In genomic region chr1:161038968-161039721, GRCm38 (mm10) we compare ENCODE assay signal across 11 mouse cellular contexts. TPM values are rescaled to one million over a fixed set of nuclear protein-coding genes. Genes with fewer than 3 reads are reported as not detected.
DNase-seq lines count a peak whose midpoint lies in the region; ATAC-seq and TF ChIP-seq lines count a peak whose summit lies in the region.
"Had no signal": no experiment of that assay in that cellular context is flagged by ENCODE, and none has a peak within 500 bp of the region (broad histone marks: within the 10 kb centered on the region; RNA-seq: fewer than 3 reads in every experiment).

No protein-coding gene starts in this region.

- WGBS in kidney, embryonic 16.5 days = 17% methylated on average over 3 of the region's 3 CpGs
- WGBS in embryonic facial prominence, embryonic 11.5 days = 8% methylated on average over 3 of the region's 3 CpGs
- 19% methylated on average over 3 of the region's 3 CpGs for WGBS in intestine, postnatal 0 days
- 6% methylated on average over 3 of the region's 3 CpGs for WGBS in neural tube, embryonic 15.5 days

- no peaks in the 10 kb centered on the region for H3K27me3 ChIP-seq in kidney, embryonic 16.5 days (ENCODE audit: insufficient read depth, low read length)
- H3K27me3 ChIP-seq in embryonic facial prominence, embryonic 11.5 days (ENCODE audit: control insufficient read depth, insufficient read depth, low read length) = no peaks in the 10 kb centered on the region
- H3K27me3 ChIP-seq in intestine, postnatal 0 days (replicated peaks; ENCODE audit: control insufficient read depth, insufficient read depth, low read length) = no peaks in the 10 kb centered on the region
- H3K27me3 ChIP-seq in neural tube, embryonic 15.5 days (replicated peaks) = no peaks in the 10 kb centered on the region
- H3K27me3 ChIP-seq: megakaryocyte, embryonic 14.5 days had no signal

- H3K4me1 ChIP-seq in kidney, embryonic 16.5 days (ENCODE audit: insufficient read depth, low read length) = peaks cover 13% of the 10 kb centered on the region
- no peaks in the 10 kb centered on the region for H3K4me1 ChIP-seq in embryonic facial prominence, embryonic 11.5 days (ENCODE audit: control insufficient read depth, insufficient read depth, low read length)
- no peaks in the 10 kb centered on the region for H3K4me1 ChIP-seq in intestine, postnatal 0 days (replicated peaks; ENCODE audit: control insufficient read depth, insufficient read depth, low read length)
- peaks cover 26% of the 10 kb centered on the region for H3K4me1 ChIP-seq in neural tube, embryonic 15.5 days

- ATAC-seq in kidney, embryonic 16.5 days (ENCODE audit: low FRiP score, low TSS enrichment) = no peak
- ATAC-seq in embryonic facial prominence, embryonic 11.5 days (replicated peaks; ENCODE audit: insufficient number of reproducible peaks, low FRiP score, low TSS enrichment, low read depth) = no peak
- ATAC-seq in intestine, postnatal 0 days = no peak
- ATAC-seq in neural tube, embryonic 15.5 days (ENCODE audit: low FRiP score) = no peak
- ATAC-seq in cerebellum, adult (ENCODE audit: insufficient number of reproducible peaks, low FRiP score, low TSS enrichment) = no peak
- ATAC-seq in megakaryocyte, adult 5-6 weeks (ENCODE audit: poor library complexity, severe bottlenecking) = no peak
- ATAC-seq: activated CD4-positive, CD25-positive, alpha-beta regulatory T cell, adult 4 months had no signal

- no peaks in the 10 kb centered on the region for H3K9me3 ChIP-seq in kidney, embryonic 16.5 days (ENCODE audit: low read length)
- H3K9me3 ChIP-seq in embryonic facial prominence, embryonic 11.5 days (replicated peaks; ENCODE audit: control insufficient read depth, low read length) = no peaks in the 10 kb centered on the region
- H3K9me3 ChIP-seq in intestine, postnatal 0 days (ENCODE audit: control insufficient read depth) = no peaks in the 10 kb centered on the region
- no peaks in the 10 kb centered on the region for H3K9me3 ChIP-seq in neural tube, embryonic 15.5 days (replicated peaks)
- H3K9me3 ChIP-seq: megakaryocyte, embryonic 14.5 days had no signal

- H3K4me2 ChIP-seq in kidney, embryonic 16.5 days (replicated peaks; ENCODE audit: low read depth, low read length) = no peak overlapping the region
- H3K4me2 ChIP-seq in embryonic facial prominence, embryonic 11.5 days (ENCODE audit: low read depth, low read length) = no peak overlapping the region
- H3K4me2 ChIP-seq in intestine, postnatal 0 days (replicated peaks; ENCODE audit: low read depth) = no peak overlapping the region
- no peak overlapping the region for H3K4me2 ChIP-seq in neural tube, embryonic 15.5 days

- H3K36me3 ChIP-seq in kidney, embryonic 16.5 days (ENCODE audit: insufficient read depth, low read length) = peaks cover 33% of the 10 kb centered on the region
- H3K36me3 ChIP-seq in embryonic facial prominence, embryonic 11.5 days (replicated peaks; ENCODE audit: control insufficient read depth, insufficient read depth, low read depth, low read length) = peaks cover 3% of the 10 kb centered on the region; the same call in 1 of the 2 replicates
- H3K36me3 ChIP-seq in intestine, postnatal 0 days (ENCODE audit: control insufficient read depth, insufficient read depth) = peaks cover 25% of the 10 kb centered on the region
- H3K36me3 ChIP-seq in neural tube, embryonic 15.5 days = peaks cover 34% of the 10 kb centered on the region

- no peak for DNase-seq in kidney, postnatal 25 days
- peak; percentile 53 for DNase-seq in embryonic facial prominence, embryonic 11.5 days (ENCODE audit: low spot score)
- no peak for DNase-seq in MN1 (ENCODE audit: low spot score)

- no peak for TF ChIP-seq CTCF in intestine, postnatal 0 days (IDR thresholded peaks at IDR 0.05; ENCODE audit: low read depth)

- no peak overlapping the region for H3K9ac ChIP-seq in kidney, embryonic 16.5 days (replicated peaks; ENCODE audit: low read length)
- H3K9ac ChIP-seq in embryonic facial prominence, embryonic 11.5 days (replicated peaks; ENCODE audit: low read length) = no peak overlapping the region
- H3K9ac ChIP-seq in intestine, postnatal 0 days (ENCODE audit: low read depth, low read length) = no peak overlapping the region
- H3K9ac ChIP-seq in neural tube, embryonic 15.5 days (replicated peaks) = no peak overlapping the region

- H3K4me3 ChIP-seq in kidney, embryonic 16.5 days (ENCODE audit: low read length) = no peak overlapping the region
- H3K4me3 ChIP-seq in embryonic facial prominence, embryonic 11.5 days (ENCODE audit: low read depth, low read length) = no peak overlapping the region
- H3K4me3 ChIP-seq in intestine, postnatal 0 days (ENCODE audit: low read depth, low read length) = no peak overlapping the region
- H3K4me3 ChIP-seq in neural tube, embryonic 15.5 days (replicated peaks) = no peak overlapping the region
- H3K4me3 ChIP-seq: megakaryocyte, embryonic 14.5 days had no signal

- H3K27ac ChIP-seq in kidney, embryonic 16.5 days (ENCODE audit: low read length) = peak overlapping the region; percentile 58
- no peak overlapping the region for H3K27ac ChIP-seq in embryonic facial prominence, embryonic 11.5 days (replicated peaks; ENCODE audit: low read depth, low read length)
- peak overlapping the region; percentile 35; the same call in 1 of the 2 replicates for H3K27ac ChIP-seq in intestine, postnatal 0 days (ENCODE audit: low read depth, low read length)
- peak overlapping the region; percentile 11; the same call in 1 of the 2 replicates for H3K27ac ChIP-seq in neural tube, embryonic 15.5 days (replicated peaks)

RNA-seq across cellular contexts. Expression of gene Zbtb37, which starts 4.5 kb away (rescaled TPM):
- polyA plus RNA-seq in kidney, embryonic 16.5 days (2015; fragmentation: Nextera tagmentation; extraction: Ambion mirVana) = 7.8 and 8.8 TPM in 2 replicates
- 8.3 and 10.7 TPM in 2 replicates for polyA plus RNA-seq in embryonic facial prominence, embryonic 11.5 days (2014; fragmentation: Nextera tagmentation; extraction: Ambion mirVana)
- polyA plus RNA-seq in intestine, postnatal 0 days (2015; fragmentation: Nextera tagmentation; extraction: Ambion mirVana) = 2.0 and 4.0 TPM in 2 replicates
- 9.0 and 13.0 TPM in 2 replicates for polyA plus RNA-seq in neural tube, embryonic 15.5 days (2015; fragmentation: Nextera tagmentation; extraction: Ambion mirVana)
- total RNA-seq in megakaryocyte, adult 5-6 weeks (2015) = 5.2 and 5.8 TPM in 2 replicates
- 7.0 TPM in 2 replicates for total RNA-seq in megakaryocyte, adult 5-6 weeks (2017)
- polyA plus RNA-seq: erythroblast, embryonic 14.5 days had no signal

RNA-seq across cellular contexts. Expression of gene Dars2, which starts 31.3 kb away (rescaled TPM):
- 37.8 and 40.2 TPM in 2 replicates for polyA plus RNA-seq in kidney, embryonic 16.5 days (2015; fragmentation: Nextera tagmentation; extraction: Ambion mirVana)
- 48.7 and 53.9 TPM in 2 replicates for polyA plus RNA-seq in embryonic facial prominence, embryonic 11.5 days (2014; fragmentation: Nextera tagmentation; extraction: Ambion mirVana)
- polyA plus RNA-seq in intestine, postnatal 0 days (2015; fragmentation: Nextera tagmentation; extraction: Ambion mirVana) = 14.7 and 15.3 TPM in 2 replicates
- polyA plus RNA-seq in neural tube, embryonic 15.5 days (2015; fragmentation: Nextera tagmentation; extraction: Ambion mirVana) = 23.2 and 30.0 TPM in 2 replicates
- 18.3 and 20.9 TPM in 2 replicates for total RNA-seq in megakaryocyte, adult 5-6 weeks (2015)
- total RNA-seq in megakaryocyte, adult 5-6 weeks (2017) = 12.8 and 15.3 TPM in 2 replicates

RNA-seq across cellular contexts. Expression of gene Cenpl, which starts 31.4 kb away (rescaled TPM):
- 29.9 and 32.8 TPM in 2 replicates for polyA plus RNA-seq in kidney, embryonic 16.5 days (2015; fragmentation: Nextera tagmentation; extraction: Ambion mirVana)
- polyA plus RNA-seq in embryonic facial prominence, embryonic 11.5 days (2014; fragmentation: Nextera tagmentation; extraction: Ambion mirVana) = 43.3 and 46.8 TPM in 2 replicates
- 10.0 and 11.0 TPM in 2 replicates for polyA plus RNA-seq in intestine, postnatal 0 days (2015; fragmentation: Nextera tagmentation; extraction: Ambion mirVana)
- polyA plus RNA-seq in neural tube, embryonic 15.5 days (2015; fragmentation: Nextera tagmentation; extraction: Ambion mirVana) = 9.1 and 14.5 TPM in 2 replicates
- total RNA-seq in megakaryocyte, adult 5-6 weeks (2015) = 42.7 and 56.4 TPM in 2 replicates
- total RNA-seq in megakaryocyte, adult 5-6 weeks (2017) = 7.7 and 13.0 TPM in 2 replicates
